Mouse (Mus musculus): Measurements from ENCODE around the gene Tle6.

Tle6 gene

DNA sequence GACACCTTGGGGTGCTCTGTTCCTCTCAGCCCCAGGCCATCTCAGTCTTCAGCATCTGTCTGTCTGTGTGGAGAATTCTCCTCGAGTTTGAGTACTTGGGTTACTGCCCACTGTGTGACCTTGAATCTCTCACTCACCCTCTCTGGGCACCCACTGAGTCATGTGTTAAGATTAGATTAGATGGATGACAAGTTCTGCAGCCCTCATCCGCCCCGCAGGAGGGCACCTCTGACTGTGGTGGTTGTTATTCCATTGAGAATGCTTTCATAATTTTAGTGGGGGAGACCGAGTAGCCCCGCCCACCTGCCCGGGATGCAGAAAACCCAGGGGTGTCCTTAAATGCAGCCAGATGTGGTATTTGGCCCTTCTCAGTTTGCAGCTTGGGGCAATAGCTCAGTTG, 37.4 kb downstream of the Tle6 start:
- DNase-seq (ENCODE audit: low read depth, low spot score): no peak

DNA sequence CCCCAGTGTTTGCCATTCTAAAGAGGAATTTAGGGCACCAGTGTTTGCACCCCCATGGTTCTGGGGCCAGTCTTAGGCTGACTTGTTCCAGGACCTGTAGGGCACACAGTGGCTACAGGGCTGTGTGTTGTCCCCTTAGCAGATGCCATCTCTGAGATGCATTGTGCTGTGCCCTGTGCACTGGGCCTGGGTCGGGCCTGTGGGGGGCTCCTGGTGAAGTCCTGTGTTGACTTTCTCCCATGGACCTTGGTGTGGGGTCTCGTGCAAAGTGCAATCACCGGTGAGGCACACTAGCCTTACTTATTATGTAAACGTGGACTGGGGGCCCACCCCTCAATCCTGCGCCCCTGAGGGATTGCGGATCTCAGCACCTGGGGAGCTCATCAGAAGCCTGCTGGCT, 38.5 kb downstream of the Tle6 start:
- no peak for DNase-seq (ENCODE audit: low read depth, low spot score)

DNA sequence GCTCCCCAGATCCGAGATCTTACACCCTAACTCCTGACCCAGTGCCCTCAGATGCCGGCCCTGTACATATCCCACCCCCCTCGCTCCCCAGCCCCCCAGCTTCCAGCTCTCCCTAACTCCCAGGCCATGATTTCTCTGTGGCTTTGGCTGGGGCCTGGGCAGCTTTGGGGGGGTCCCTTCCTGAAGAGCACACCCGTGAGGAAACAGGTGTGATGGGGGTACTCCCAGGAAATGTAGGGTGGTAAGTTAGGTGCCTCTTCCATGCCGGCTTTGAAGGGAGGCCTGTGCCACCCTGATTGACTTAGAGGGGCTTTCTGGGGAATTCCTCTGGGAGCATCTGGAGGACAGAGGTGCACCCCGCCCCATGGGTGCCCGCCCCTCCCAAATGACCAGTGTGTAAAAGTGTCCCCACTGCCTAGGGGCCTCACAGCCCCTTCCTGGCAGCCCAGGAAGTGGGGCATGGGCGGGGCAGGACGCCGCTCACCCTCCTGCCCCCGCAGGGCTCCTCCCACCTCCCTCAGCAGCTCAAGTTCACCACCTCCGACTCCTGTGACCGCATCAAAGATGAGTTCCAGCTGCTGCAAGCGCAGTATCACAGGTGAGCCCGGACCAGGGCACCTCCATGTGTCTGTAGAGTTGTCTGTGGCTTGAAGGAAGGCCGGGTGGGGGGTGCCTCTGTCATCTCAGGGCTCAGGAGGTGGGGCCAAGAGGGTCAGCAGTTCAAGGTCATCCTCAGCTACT, 40.0 kb downstream of the Tle6 start:
- peak; percentile 74 for DNase-seq (ENCODE audit: low read depth, low spot score)

DNA sequence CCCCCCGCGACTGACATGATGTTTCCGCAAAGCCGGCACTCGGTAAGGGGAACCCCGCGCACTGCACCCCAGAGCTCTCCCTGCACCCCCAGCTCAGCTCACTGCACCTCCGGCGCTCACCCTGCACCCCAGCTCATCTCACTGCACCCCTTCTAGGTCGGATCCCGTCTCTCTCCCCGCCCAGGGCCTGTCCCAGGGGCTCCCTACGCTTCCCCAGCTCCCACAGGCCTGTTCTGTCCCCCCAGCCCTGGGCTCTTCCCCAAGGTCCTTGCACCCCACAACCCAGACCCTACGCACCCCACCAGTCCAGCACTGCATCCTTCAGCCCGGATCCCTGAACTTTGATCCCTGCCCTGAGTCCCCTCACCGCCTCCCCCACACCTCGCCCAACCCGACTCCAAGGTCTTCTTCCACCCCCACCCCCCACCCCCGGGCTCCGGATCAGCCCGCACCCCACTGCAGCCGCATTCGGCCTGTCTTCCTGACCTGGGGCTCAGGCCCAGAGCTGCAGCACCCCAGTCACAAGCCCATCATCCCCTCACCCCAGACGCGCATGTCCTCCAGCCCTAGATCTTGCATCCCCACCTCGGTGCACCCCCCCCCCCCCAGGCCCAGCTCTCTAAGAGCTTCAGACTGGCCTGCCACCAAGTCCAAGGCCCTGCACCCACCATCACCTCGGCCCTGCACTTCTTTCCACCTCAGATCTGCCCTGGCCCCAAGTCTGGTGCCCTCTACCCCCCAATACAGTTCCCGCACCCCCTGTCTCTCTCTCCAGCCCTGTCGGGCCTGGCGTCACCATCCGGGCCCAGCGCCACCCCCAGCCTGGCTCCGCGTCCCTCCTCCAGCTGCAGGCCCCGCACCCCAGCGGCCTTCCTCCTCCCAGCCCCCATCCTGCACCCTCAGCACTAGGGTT, 41.0 kb downstream of the Tle6 start:
- no peak for DNase-seq (ENCODE audit: low read depth, low spot score)

DNA sequence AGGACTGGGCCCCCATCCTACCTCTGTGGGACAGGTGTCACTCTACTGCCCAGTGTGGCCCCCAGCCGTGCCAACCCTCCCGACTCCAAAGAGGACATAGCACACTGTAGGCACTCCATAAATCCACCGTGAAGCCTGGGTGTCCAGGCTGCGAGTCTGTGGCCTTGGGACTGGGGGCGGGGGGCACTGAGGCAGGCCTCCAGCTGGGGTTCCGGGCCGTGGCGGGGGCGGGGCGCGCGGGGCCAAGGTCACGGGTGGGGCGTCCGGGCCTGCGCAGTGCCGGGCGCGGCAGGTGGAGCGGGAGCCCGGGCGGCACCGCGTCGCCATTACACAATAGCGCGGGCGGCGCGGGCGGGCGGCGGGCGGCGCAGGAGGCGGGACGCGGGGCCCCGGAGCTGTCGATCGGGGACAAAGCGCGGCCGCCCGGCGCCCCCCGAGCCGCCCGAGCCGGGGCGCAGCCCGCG, 41.7 kb downstream of the Tle6 start, which contains the start of gene Aes:
Gene Aes (plus strand): TSS at position 326 of the 464 bp plus-strand sequence.
- DNase-seq (ENCODE audit: low read depth, low spot score): peak; percentile 70

DNA sequence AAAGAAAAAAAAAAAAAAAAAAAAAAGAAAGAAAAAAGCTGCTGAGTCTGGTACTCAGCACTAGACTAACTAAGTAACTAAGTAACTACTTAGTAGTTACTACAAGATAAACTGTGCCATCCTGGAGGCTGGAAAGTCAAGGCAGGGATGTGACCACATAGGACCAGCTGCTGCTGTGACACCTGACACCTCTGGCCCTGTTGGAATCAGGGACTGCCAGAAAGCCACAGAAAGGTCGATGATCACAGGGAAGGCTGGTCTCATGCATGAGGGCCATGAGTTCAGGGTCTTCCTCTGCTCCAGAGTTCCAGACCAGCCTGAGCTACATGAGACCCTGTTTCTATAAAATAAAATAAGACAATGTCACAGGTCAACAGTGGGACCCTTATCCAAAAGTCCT, 43.4 kb downstream of the Tle6 start:
- DNase-seq (ENCODE audit: low read depth, low spot score): no peak

DNA sequence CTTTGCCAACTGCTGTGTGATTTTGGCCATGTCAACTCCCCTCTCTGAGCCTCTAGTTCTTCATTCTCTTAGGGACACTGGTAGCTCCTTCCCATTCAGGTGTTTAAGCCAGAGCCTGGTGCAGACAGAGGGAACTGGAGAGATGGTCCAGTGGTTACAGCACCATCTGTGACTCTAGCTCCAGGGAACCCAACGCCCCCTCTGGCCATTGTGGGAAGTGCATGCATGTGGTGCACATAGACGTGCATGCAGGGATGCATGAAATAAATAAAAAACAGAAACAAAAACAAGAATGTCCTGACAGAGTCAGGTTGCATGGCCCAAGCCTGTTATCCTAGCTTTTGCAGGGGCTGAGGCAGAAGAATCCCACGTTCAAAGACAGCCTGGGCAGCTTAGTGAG, 44.6 kb downstream of the Tle6 start:
- DNase-seq (ENCODE audit: low read depth, low spot score): peak; percentile 85

DNA sequence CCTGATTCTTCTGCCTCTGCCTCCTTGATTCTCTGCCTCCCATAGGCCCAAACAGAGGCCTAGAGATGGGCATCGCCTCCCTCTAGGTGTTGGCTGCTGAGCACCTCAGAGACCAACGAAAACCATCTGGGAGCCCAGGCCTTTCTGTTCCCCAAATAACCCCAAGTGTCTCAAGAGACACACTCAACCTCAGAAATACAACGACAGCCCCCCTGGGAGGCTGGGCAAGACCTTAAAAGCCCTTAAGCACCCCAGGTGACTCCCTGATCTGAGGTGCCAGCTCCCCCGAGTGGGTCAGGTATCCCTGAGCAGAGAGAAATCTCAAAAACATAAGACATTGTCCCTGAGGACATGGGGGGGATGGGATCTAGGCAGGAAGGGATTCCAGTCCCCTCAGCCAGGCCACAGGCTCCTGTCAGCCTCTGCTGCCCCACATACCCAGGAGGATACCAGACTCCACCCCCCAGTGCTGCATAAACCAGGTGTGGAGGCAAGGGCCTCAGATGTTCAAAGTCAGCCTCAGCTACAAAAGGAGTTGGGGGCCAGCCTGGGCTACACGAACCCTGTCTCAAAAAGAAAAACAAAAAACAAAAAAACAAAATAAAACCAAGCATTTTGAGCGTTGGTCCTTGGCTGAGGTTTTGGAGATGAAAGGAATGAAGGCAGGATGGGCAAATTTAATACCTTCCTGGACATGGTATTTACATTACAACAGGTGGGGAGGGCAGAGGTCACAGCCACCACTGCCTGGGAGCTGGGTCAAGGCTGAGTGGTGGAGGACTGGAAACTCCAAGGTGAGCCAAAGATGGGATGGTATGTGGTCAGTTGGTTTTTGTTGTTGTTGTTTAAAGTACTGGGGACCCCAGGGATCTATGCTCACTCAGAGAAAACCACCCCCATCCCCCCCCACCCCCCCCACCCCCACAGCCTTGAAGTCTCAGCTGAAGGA, 46.8 kb downstream of the Tle6 start:
- DNase-seq (ENCODE audit: low read depth, low spot score): no peak

DNA sequence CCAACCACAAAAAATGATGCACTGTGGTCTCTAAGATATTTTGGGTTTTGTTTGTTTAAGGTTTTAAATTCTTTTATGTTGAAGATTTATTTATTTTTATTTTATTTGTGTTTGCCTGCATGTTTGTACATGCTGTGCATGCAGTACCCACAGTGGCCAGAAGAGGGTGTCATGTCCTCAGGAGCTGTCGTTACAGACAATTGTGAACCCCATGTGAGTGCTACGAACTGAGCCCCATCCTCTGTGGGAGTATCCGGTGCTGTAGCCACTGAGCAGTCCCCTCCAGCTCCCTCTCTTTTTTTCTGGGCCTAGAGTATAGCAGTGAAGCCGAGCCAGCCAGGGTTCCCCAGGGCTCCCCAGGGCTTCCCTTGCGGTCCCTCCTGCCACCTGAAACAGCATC, 47.6 kb downstream of the Tle6 start:
- peak; percentile 85 for DNase-seq (ENCODE audit: low read depth, low spot score)

DNA sequence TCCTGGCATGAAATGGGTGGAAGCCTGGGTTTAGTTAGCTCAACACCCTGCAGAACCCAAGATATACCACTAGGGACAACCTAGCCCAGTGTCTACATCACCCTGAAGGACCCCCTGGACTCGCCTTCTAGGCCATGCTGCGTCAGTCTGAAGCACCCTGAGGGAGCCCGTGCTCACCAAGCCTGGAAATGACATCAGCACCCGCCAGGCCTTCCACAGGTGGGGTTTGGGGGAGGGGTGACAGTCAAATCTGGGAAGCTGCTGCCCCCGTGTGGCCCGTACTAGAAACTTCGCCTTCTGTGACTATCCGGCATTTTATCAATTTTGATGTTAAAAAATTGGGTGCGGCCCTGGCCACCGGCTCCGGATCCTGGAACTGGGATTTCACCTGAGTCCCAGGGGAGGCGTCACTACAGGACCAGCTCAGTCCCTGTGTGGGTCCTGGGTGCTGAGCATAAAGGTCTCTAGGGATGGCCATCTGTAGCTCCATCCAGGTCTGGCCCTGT, 49.2 kb downstream of the Tle6 start:
- peak; percentile 91 for DNase-seq (ENCODE audit: low read depth, low spot score)

DNA sequence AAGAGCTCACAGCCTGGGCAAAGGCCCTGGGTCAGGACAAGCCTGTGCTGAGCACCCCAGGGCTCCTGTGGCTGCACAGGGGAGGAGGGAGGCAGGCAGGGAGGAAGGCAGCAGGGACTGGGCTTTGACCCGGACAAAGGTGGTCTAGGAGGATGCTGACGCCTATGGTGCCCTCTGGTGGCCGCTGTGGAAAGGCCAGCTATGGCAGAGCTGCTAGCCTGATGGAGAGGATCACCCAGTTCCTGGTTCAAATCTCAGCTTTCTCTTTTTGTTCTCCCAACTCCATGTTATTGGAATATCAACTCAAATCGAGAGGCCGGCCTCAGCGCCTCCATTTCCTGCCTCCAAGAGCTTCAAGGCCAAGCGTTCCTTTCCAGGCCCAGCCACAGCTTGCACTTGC, 50.6 kb downstream of the Tle6 start:
- peak; percentile 89 for DNase-seq (ENCODE audit: low read depth, low spot score)

DNA sequence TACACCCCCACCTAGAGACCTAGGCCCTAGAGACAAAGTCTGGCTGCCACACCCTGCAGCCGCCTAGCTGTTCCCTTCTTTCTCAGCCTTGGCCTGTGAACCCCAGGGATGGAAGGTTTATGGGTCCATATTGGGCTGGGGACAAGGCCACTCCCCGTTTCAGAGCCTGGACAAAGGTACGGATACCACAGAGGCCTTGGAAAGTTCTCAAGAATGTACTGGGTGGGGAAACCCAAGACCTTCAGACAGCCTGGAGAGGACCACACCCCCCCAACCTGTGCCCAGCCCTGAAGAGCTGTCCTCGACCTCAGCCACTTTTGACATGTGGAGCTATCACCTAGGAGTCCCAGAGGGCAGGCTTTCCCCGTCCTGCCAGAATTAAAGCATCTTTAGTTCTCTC, 51.9 kb downstream of the Tle6 start:
- DNase-seq (ENCODE audit: low read depth, low spot score): no peak

DNA sequence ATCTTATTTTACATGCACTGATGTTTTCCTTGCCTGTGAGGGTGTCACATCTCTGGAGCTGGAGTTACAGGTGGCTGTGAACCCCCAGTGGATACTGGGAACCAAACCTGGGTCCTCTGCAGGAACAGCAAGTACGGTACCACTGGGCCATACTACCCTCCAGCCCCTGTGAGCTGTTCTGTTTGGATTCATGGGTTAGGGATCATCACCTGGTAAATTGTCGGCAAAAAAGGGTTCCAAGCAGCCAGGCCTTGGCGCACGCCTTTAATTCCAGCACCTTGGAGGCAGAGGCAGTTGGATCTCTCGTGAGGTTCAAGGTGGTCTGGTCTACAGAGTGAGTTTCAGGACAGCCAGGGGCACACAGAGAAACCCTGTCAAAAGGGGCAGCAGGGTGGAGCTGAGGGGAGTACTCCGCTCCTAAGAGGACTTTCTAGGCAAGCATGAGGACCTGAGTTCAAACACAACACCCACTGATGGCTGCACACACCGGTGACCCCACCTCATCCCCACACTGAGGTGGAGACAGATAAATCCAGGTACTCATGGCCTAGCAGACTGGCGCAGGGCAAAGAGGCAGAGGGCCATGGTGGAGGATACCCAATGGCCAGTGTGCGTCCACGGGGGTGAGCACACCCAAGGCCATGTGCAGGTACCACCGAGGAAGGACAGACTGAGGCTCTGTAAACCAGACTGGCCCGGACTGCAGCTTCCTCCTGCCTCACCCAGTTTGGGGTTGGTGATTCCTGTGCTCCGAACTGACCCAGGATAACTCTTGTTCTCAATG, 53.9 kb downstream of the Tle6 start:
- DNase-seq (ENCODE audit: low read depth, low spot score): no peak

DNA sequence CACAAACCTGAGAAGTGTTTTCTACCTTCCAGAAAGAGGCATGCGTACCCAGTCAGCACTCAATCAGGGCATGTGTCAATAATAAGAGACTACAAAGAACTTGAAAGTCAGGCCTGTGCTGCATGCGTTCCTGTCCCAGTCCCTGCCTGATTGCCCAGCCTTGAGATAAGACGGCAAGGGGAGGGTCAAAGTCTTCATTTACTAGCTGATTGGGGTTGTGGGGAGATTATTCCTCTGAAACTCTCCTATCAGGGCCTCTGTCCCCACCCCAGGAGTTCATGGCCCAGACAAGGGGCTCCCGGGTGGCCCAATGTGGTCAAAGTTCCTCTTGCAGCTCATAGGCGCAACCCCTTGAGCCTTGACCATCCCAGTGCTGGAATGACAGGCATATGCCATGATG, 54.5 kb downstream of the Tle6 start:
- DNase-seq (ENCODE audit: low read depth, low spot score): no peak

DNA sequence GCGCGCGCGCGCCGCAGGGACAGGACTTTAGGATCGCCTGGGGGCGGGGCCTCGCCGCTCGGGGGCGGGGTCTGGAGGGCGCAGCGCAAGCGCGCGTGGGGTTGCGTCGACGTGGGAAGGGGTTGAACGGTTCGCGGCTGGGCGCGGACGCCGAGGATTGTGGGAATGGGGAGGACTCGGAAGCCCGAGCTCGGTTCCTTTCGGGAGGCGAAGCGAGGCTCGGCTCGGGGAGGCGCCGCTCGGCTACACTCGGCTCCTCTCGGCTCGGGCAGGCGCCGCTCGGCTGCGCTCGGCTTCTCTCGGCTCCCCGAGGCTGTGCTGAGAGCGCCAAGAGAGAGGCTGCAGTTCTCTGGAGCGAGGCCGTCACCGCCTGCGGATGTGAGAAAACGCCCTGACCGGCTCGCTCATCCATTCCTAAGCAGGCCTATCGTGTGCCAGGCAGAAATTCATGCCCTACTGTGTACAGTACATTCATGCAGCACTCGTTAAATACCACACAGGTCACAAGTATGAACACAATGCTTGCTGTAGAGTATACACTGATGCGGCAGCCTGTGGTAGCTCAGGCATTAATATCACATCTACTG, 55.6 kb downstream of the Tle6 start, which contains the start of gene Gna11:
Gene Gna11 (minus strand): TSS at position 30 of the 587 bp plus-strand sequence.
- peak; percentile 97 for DNase-seq (ENCODE audit: low read depth, low spot score)

DNA sequence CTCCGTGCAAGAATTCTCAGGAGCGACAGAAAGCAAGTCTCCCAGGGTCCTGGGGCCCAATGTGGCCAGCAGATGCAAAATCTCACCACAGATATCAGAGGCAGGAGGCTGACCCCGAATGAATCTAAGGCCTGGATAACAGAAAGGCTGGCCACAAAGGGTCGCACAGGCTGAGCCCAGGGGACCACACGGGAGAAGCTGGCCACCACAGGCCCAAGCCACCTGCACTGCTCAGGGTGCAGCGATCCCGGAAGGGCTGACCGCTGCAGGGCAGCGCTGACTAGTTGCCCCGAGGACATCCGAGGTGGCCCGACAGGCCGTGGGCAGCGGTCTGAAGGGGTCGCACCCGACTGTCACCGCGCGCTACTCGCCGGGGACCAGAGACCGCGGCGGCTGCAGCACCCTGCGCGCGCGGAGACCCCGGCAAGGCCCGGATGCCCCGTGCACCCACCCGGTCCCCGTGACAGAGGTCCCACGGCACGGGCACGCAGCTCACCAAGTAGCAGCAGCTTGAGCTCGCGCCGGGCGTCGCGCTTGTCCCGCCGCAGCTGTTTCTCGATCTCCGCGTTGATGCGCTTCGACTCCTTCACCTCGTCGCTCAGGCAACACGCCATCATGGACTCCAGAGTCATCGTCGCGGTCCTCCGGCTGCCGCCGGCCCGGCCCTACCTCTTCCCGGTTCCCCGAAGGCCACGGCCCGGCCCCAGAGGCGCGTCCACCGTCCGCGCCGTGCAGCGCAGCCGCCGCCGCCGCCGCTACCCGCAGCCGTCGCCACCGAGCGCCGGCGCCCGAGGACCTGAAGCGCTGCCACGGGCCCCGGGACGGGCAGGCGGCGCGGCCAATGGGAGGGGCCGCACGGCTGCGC, 56.3 kb downstream of the Tle6 start:
- DNase-seq (ENCODE audit: low read depth, low spot score): peak; percentile 54

DNA sequence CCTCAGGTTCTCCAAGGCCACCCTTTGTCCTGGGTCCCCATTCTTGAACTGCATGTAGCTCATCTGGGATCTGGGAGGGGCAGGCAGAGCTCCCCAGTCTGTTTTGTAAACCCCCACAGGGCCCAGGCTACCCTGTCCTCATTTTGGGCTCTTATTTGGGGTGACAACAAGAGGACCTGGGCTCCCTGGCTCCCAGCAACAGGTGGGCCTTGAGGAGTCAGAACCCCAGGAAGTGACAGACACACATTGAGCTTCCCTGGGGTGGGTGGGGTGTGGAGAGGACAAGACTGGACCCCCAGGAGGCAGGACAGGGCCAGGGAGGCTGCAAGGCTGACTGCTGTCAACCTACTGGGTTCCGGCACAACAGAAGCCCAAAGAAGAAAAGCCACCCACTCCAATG, 57.2 kb downstream of the Tle6 start:
- no peak for DNase-seq (ENCODE audit: low read depth, low spot score)

DNA sequence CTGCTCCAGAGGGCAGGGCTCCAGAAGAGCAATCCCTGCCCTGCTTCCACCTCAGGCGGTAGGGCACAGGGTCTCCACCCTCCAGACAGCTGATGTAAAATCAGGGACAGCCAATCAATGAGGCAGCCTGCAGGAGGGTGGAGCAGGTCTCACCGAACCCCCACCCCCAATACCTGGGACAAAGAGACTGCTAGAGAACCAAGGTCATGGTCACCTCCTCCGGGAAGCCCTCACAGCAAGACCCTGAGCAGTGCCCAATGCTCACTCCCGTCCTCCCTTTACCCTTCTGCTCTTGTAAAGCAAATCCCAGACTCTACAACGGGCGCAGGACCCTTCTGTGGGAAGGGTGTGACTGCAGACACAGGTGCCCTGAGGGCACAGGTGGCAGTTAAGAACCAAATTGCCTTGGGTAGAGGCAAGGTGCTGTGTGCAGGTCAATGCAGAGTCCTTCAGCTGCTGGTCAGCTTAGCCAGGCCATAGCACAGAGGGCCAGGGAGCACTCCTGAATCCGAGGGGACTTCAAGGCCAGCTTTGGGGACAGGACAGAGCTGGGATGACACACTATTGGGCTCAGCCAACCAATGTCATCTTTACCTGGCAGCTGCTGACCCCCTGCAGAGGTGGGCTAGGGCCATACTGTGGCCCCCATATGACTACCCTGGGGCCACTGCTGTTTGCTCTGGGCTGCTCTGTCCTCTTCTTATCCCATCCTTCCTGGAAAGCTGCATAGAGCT, 58.0 kb downstream of the Tle6 start:
- DNase-seq (ENCODE audit: low read depth, low spot score): no peak
